Mouse (Mus musculus): ENCODE data around the gene Angptl4. TPM values are rescaled to one million over a fixed set of nuclear protein-coding genes. Genes with fewer than 3 reads are reported as not detected.
"Not testable (repeated sequence)": the region's sequence is repeated elsewhere in the genome, so short reads cannot be mapped to it uniquely, and the experiment has no call there.

Gene Angptl4
- polyA plus RNA-seq, 1 experiment from 2014 or later: 18.0 TPM

DNA sequence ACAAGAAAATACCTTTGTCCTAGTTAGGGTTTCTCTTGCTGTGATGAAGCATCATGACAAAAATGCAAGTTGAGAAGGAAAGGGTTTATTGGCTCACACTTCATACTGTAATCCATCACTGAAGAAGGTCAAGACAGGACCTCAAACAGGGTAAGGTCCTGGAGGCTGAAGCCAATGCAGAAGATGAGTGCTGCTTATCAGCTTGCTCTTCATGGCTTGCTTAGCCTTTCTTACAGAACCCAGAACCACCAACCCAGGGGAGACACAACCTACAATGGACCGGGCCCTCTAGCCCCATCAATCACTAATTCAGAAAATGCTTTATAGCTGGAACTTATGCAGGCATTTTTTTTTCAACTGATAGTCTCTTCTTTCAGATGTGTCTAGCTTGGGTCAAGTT, 39.2 kb downstream of the Angptl4 start:
- 100% methylated on average over 1 of the region's 1 CpGs for WGBS
- H3K4me1 ChIP-seq (replicated peaks; ENCODE audit: control insufficient read depth, insufficient read depth, low read length): no peaks in the 10 kb centered on the region
- H3K27me3 ChIP-seq (replicated peaks; ENCODE audit: control insufficient read depth, insufficient read depth, low read length): no peaks in the 10 kb centered on the region
- H3K9ac ChIP-seq (ENCODE audit: low read length): no peak overlapping the region
- 0 out of 2 replicates have a peak, but pooled peaks have one; percentile 55 for ATAC-seq (replicated peaks; ENCODE audit: low FRiP score, low TSS enrichment, low read depth)
- H3K4me2 ChIP-seq (ENCODE audit: low read length): no peak overlapping the region
- H3K36me3 ChIP-seq (ENCODE audit: control insufficient read depth, insufficient read depth, low read length): peaks cover 18% of the 10 kb centered on the region
- H3K27ac ChIP-seq (ENCODE audit: low read depth): no peak overlapping the region
- DNase-seq (ENCODE audit: low spot score): no peak
- no peak overlapping the region for H3K4me3 ChIP-seq (ENCODE audit: low read depth, low read length)
- H3K9me3 ChIP-seq (ENCODE audit: control insufficient read depth, low read length): no peaks in the 10 kb centered on the region

DNA sequence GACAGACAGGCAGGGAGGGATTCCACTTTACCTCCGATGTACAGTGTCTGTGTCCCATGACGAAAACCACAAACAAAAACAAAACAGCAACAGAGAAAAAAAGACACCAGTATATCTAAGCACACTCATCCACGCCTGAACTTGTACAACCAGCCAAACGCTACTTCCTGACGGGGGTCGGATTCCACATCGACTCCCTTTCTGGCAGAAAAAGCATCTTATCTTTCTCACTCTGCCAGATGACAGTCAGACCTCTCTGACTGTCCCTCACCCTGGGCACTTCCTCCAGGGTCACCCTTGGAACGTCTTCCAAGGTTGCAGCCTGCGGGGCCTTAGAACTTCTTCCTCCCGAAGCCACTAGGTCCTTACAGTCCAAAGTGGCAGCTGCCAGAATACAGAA, 48.1 kb downstream of the Angptl4 start:
- not testable (repeated sequence) for H3K4me1 ChIP-seq (replicated peaks; ENCODE audit: control insufficient read depth, insufficient read depth, low read length); ATAC-seq (replicated peaks; ENCODE audit: low FRiP score, low TSS enrichment, low read depth); H3K27ac ChIP-seq (ENCODE audit: low read depth); H3K27me3 ChIP-seq (replicated peaks; ENCODE audit: control insufficient read depth, insufficient read depth, low read length); H3K36me3 ChIP-seq (ENCODE audit: control insufficient read depth, insufficient read depth, low read length); H3K9ac ChIP-seq (ENCODE audit: low read length); H3K4me2 ChIP-seq (ENCODE audit: low read length); H3K9me3 ChIP-seq (ENCODE audit: control insufficient read depth, low read length); DNase-seq (ENCODE audit: low spot score); H3K4me3 ChIP-seq (ENCODE audit: low read depth, low read length)
- 75% methylated on average over 10 of the region's 10 CpGs for WGBS

DNA sequence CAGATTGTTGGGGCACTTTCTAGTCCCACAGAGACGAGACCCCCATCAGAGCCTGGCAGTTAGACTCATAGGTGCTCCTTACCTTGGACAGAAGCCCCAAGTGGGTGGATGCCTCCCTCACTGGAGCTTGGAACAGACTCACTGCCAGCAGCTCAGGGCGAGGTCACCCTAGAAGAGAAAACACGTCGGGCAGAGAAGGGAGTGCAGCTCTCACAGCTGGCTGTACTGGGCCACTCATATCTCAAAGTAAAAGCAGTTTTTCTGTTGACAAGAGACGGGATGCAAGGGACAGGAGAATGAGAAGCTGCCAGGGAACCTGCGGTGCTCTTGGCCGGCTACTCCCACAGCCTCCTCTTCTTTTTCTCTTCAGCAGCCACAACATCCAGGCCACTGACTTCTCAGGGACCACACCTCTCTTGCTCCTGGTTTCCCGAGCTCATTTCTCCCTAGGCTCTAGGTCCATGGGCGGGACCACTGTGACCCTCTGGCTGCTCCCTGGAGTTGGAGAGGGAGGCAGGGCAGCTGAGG, 49.0 kb downstream of the Angptl4 start:
- H3K36me3 ChIP-seq (ENCODE audit: control insufficient read depth, insufficient read depth, low read length); H3K9ac ChIP-seq (ENCODE audit: low read length); H3K4me1 ChIP-seq (replicated peaks; ENCODE audit: control insufficient read depth, insufficient read depth, low read length); H3K9me3 ChIP-seq (ENCODE audit: control insufficient read depth, low read length); H3K4me2 ChIP-seq (ENCODE audit: low read length); ATAC-seq (replicated peaks; ENCODE audit: low FRiP score, low TSS enrichment, low read depth); H3K27me3 ChIP-seq (replicated peaks; ENCODE audit: control insufficient read depth, insufficient read depth, low read length); H3K27ac ChIP-seq (ENCODE audit: low read depth); H3K4me3 ChIP-seq (ENCODE audit: low read depth, low read length): not testable (repeated sequence)
- peak; percentile 27 for DNase-seq (ENCODE audit: low spot score)
- 61% methylated on average over 9 of the region's 9 CpGs for WGBS

DNA sequence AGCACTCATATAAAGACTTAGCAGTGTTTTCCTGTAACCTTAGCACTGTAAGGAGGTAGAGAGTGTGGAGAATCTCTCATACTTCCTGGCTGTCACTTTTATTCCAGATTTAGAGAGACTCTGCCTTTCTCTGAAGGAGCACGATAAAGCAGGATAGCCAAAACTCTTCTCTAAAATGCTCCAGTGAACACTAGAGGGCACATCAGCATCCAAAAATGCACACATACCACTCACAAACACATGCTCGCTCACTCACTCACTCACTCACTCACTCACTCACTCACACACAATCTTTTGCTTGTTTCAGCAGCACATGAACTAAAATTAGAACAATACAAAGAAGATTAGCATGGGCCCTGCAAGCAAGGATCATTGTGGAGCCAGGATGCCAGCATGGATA, 52.4 kb downstream of the Angptl4 start:
- WGBS: 66% methylated on average over 2 of the region's 2 CpGs
- no peak for DNase-seq (ENCODE audit: low spot score)
- Histone ChIP-seq H3K4me2 (ENCODE audit: low read length) (no peak overlapping the region), H3K9me3 (ENCODE audit: control insufficient read depth, low read length) (no peaks in the 10 kb centered on the region), H3K27me3 (replicated peaks; ENCODE audit: control insufficient read depth, insufficient read depth, low read length) (no peaks in the 10 kb centered on the region), H3K36me3 (ENCODE audit: control insufficient read depth, insufficient read depth, low read length) (no peaks in the 10 kb centered on the region), H3K4me3 (ENCODE audit: low read depth, low read length) (no peak overlapping the region), H3K9ac (ENCODE audit: low read length) (no peak overlapping the region), H3K4me1 (replicated peaks; ENCODE audit: control insufficient read depth, insufficient read depth, low read length) (no peaks in the 10 kb centered on the region), H3K27ac (ENCODE audit: low read depth) (no peak overlapping the region)
- no peak for ATAC-seq (replicated peaks; ENCODE audit: low FRiP score, low TSS enrichment, low read depth)

DNA sequence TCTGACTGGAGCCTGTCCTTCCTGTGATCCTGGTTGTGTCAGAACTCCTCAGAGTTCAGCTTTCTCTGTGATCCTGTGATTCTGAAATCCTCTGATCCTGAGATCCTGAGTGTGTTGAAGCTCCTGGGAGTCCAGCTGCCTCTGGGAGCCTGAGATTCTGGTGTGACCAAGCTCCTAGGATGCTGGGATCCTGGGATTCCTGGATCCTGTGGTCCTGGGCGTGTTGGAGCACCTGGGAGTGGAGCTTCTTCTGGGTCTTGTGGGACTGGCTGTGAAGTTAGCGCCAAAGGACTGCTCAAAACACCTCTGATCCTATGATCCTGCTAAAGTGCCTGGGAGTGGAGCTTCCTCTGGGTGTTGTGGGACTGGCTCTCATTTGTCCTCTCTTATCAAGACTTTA, 53.2 kb downstream of the Angptl4 start:
- H3K9me3 ChIP-seq (ENCODE audit: control insufficient read depth, low read length): no peaks in the 10 kb centered on the region
- H3K4me2 ChIP-seq (ENCODE audit: low read length): no peak overlapping the region
- no peak overlapping the region for H3K27ac ChIP-seq (ENCODE audit: low read depth)
- ATAC-seq (replicated peaks; ENCODE audit: low FRiP score, low TSS enrichment, low read depth): no peak
- H3K4me3 ChIP-seq (ENCODE audit: low read depth, low read length): no peak overlapping the region
- H3K4me1 ChIP-seq (replicated peaks; ENCODE audit: control insufficient read depth, insufficient read depth, low read length): no peaks in the 10 kb centered on the region
- no peaks in the 10 kb centered on the region for H3K27me3 ChIP-seq (replicated peaks; ENCODE audit: control insufficient read depth, insufficient read depth, low read length)
- no peak overlapping the region for H3K9ac ChIP-seq (ENCODE audit: low read length)
- no peaks in the 10 kb centered on the region for H3K36me3 ChIP-seq (ENCODE audit: control insufficient read depth, insufficient read depth, low read length)
- 79% methylated on average over 2 of the region's 2 CpGs for WGBS
- no peak for DNase-seq (ENCODE audit: low spot score)

Other genes with a start within 250 kb of the Angptl4 start
- 3.1 and 3.4 TPM in 2 replicates for gene Myo1f, start 226.1 kb downstream of the Angptl4 start, polyA plus RNA-seq (2014; fragmentation: Nextera tagmentation; extraction: Ambion mirVana)
- 72.6 and 81.8 TPM in 2 replicates for gene Zfp414, start 152.7 kb downstream of the Angptl4 start, polyA plus RNA-seq (2014; fragmentation: Nextera tagmentation; extraction: Ambion mirVana)
- 0.39 and 0.97 TPM in 2 replicates for gene Pram1, start 143.8 kb downstream of the Angptl4 start, polyA plus RNA-seq (2014; fragmentation: Nextera tagmentation; extraction: Ambion mirVana)
- 309 and 366 TPM in 2 replicates for gene Hnrnpm, start 95.0 kb downstream of the Angptl4 start, polyA plus RNA-seq (2014; fragmentation: Nextera tagmentation; extraction: Ambion mirVana)
- 47.0 and 47.2 TPM in 2 replicates for gene March2, start 63.2 kb downstream of the Angptl4 start, polyA plus RNA-seq (2014; fragmentation: Nextera tagmentation; extraction: Ambion mirVana)
- gene Rab11b, start 21.3 kb downstream of the Angptl4 start, polyA plus RNA-seq (2014; fragmentation: Nextera tagmentation; extraction: Ambion mirVana): 209 and 261 TPM in 2 replicates
- 28.0 and 28.8 TPM in 2 replicates for gene Kank3, start 28.7 kb upstream of the Angptl4 start, polyA plus RNA-seq (2014; fragmentation: Nextera tagmentation; extraction: Ambion mirVana)
- gene Rps28, start 42.7 kb upstream of the Angptl4 start, polyA plus RNA-seq (2014; fragmentation: Nextera tagmentation; extraction: Ambion mirVana): 1,343 and 1,538 TPM in 2 replicates
- 589 and 606 TPM in 2 replicates for gene Ndufa7, start 42.7 kb upstream of the Angptl4 start, polyA plus RNA-seq (2014; fragmentation: Nextera tagmentation; extraction: Ambion mirVana)
- gene Cd320, start 61.3 kb upstream of the Angptl4 start, polyA plus RNA-seq (2014; fragmentation: Nextera tagmentation; extraction: Ambion mirVana): 77.8 and 86.7 TPM in 2 replicates
- gene Gm7029, start 92.0 kb upstream of the Angptl4 start, polyA plus RNA-seq (2014; fragmentation: Nextera tagmentation; extraction: Ambion mirVana): not detected in 2 replicates
- 6.7 and 9.4 TPM in 2 replicates for gene Kifc1, start 108.8 kb upstream of the Angptl4 start, polyA plus RNA-seq (2014; fragmentation: Nextera tagmentation; extraction: Ambion mirVana)
- 0.23 TPM in 2 replicates for gene Platr17, start 123.3 kb upstream of the Angptl4 start, polyA plus RNA-seq (2014; fragmentation: Nextera tagmentation; extraction: Ambion mirVana)
- 41.8 and 42.7 TPM in 2 replicates for gene Daxx, start 127.6 kb upstream of the Angptl4 start, polyA plus RNA-seq (2014; fragmentation: Nextera tagmentation; extraction: Ambion mirVana)
- 32.3 and 32.5 TPM in 2 replicates for gene Tapbp, start 134.1 kb upstream of the Angptl4 start, polyA plus RNA-seq (2014; fragmentation: Nextera tagmentation; extraction: Ambion mirVana)
- 9.4 and 9.8 TPM in 2 replicates for gene Zbtb22, start 134.1 kb upstream of the Angptl4 start, polyA plus RNA-seq (2014; fragmentation: Nextera tagmentation; extraction: Ambion mirVana)
- 31.3 and 34.5 TPM in 2 replicates for gene Rgl2, start 147.7 kb upstream of the Angptl4 start, polyA plus RNA-seq (2014; fragmentation: Nextera tagmentation; extraction: Ambion mirVana)
- gene Pfdn6, start 158.5 kb upstream of the Angptl4 start, polyA plus RNA-seq (2014; fragmentation: Nextera tagmentation; extraction: Ambion mirVana): 163 and 175 TPM in 2 replicates
- gene Wdr46, start 158.8 kb upstream of the Angptl4 start, polyA plus RNA-seq (2014; fragmentation: Nextera tagmentation; extraction: Ambion mirVana): 28.6 and 31.8 TPM in 2 replicates
- gene B3galt4, start 169.7 kb upstream of the Angptl4 start, polyA plus RNA-seq (2014; fragmentation: Nextera tagmentation; extraction: Ambion mirVana): 3.7 and 4.9 TPM in 2 replicates
- gene Vps52, start 174.0 kb upstream of the Angptl4 start, polyA plus RNA-seq (2014; fragmentation: Nextera tagmentation; extraction: Ambion mirVana): 32.4 and 35.3 TPM in 2 replicates
- 2,375 and 2,437 TPM in 2 replicates for gene Rps18, start 174.2 kb upstream of the Angptl4 start, polyA plus RNA-seq (2014; fragmentation: Nextera tagmentation; extraction: Ambion mirVana)
- 105 and 137 TPM in 2 replicates for gene H2-K1, start 218.5 kb upstream of the Angptl4 start, polyA plus RNA-seq (2014; fragmentation: Nextera tagmentation; extraction: Ambion mirVana)
- gene Ring1, start 242.8 kb upstream of the Angptl4 start, polyA plus RNA-seq (2014; fragmentation: Nextera tagmentation; extraction: Ambion mirVana): 4.4 and 5.9 TPM in 2 replicates
- 49.7 and 53.6 TPM in 2 replicates for gene H2-Ke6, start 246.2 kb upstream of the Angptl4 start, polyA plus RNA-seq (2014; fragmentation: Nextera tagmentation; extraction: Ambion mirVana)
- 86.4 and 89.5 TPM in 2 replicates for gene Slc39a7, start 249.9 kb upstream of the Angptl4 start, polyA plus RNA-seq (2014; fragmentation: Nextera tagmentation; extraction: Ambion mirVana)
- 21.5 and 28.5 TPM in 2 replicates for gene Rxrb, start 250.0 kb upstream of the Angptl4 start, polyA plus RNA-seq (2014; fragmentation: Nextera tagmentation; extraction: Ambion mirVana)